Mouse (Mus musculus) megakaryocyte, embryonic 14.5 days (primary cell): Measurements from ENCODE around the gene Gm28374.

Experiments used
- FLI1 ChIP-seq: IDR thresholded peaks from 2 replicates; pipeline ENCODE4 v1.6.1; 2012; ENCODE audit warnings: low read length, inconsistent platforms, mixed read lengths
- GATA1 ChIP-seq: IDR thresholded peaks from 3 replicates; pipeline ENCODE4 v1.6.1; 2012; ENCODE audit warnings: mixed read lengths, low read length, inconsistent platforms, borderline replicate concordance

GRCm38 (mm10) chr19:6066571-6066970, 15.5 kb downstream of the Gm28374 start:
- TF ChIP-seq FLI1 (no peak), GATA1 (no peak)
